Mouse (Mus musculus): ENCODE measurements at regions not wholly inside any gene's neighbourhood (a gene's known extent, or its start where the extent isn't known, plus 50 kb on each side); places are given as distances from the start of the nearest gene placed in this dataset.

GRCm38 (mm10) chr6:147755750-147756523, 280.3 kb downstream of the Ccdc91 start:
- DNase-seq (ENCODE audit: low read depth) = no peak
- TF ChIP-seq CTCF (IDR thresholded peaks at IDR 0.05; ENCODE audit: borderline replicate concordance, extremely low read depth, insufficient read depth, insufficient read length) (no peak), POLR2A (IDR thresholded peaks at IDR 0.05; ENCODE audit: borderline replicate concordance, extremely low read depth, insufficient read depth, insufficient read length, poor library complexity, severe bottlenecking) (no peak)

DNA sequence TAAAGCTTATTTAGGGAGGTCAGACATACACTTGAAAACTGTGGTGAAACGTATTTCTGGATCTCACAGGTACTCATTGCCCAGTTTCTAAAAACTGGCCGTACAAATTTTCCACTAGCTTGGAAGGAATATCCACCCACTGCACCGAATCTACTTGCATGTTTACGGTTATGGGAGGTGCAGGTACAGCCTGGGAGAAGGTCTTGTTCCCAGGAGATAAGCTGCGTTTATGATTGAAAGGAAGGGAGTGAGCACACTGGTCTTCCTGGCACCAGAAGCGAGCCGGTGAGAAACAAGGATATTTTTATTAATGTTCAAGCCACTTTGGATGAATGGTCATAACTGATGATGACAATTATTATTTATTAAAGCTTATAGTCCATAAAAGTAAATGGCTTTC, 283.9 kb downstream of the Ccdc91 start:
- TF ChIP-seq CTCF (IDR thresholded peaks at IDR 0.05; ENCODE audit: borderline replicate concordance, extremely low read depth, insufficient read depth, insufficient read length) = no peak
- no peak for TF ChIP-seq POLR2A (IDR thresholded peaks at IDR 0.05; ENCODE audit: borderline replicate concordance, extremely low read depth, insufficient read depth, insufficient read length, poor library complexity, severe bottlenecking)
- no peak for DNase-seq (ENCODE audit: low read depth)

- no peak for DNase-seq (ENCODE audit: low read depth)
Measured at GRCm38 (mm10) chr6:147760113-147760512, 284.5 kb downstream of the Ccdc91 start.

DNA sequence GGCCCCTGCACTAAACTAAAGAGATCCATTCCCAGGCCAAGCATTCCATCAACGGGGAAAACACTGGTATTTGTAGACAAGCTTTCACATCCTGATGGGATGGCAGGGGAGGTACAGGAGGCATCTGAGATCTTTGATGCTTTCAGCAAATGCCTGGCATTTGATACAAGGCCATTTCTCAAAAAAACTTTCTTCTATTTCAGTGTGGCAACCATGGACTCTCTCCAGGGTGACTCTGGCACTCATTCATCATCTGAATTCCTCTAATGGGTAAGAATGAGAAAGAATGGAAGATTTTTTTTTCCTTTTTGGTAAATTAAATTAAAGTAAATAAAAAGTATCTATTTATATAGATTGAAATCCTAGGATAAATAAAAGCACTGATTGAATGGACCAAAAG, 281.8 kb upstream of the Far2 start:
- no peak for TF ChIP-seq CTCF (IDR thresholded peaks at IDR 0.05; ENCODE audit: borderline replicate concordance, extremely low read depth, insufficient read depth, insufficient read length)
- no peak for TF ChIP-seq POLR2A (IDR thresholded peaks at IDR 0.05; ENCODE audit: borderline replicate concordance, extremely low read depth, insufficient read depth, insufficient read length, poor library complexity, severe bottlenecking)
- DNase-seq (ENCODE audit: low read depth) = no peak

More at GRCm38 (mm10) chr6:147760113-147760512, 284.5 kb downstream of the Ccdc91 start:
- no peak for TF ChIP-seq CTCF (IDR thresholded peaks at IDR 0.05; ENCODE audit: borderline replicate concordance, extremely low read depth, insufficient read depth, insufficient read length)
- no peak for TF ChIP-seq POLR2A (IDR thresholded peaks at IDR 0.05; ENCODE audit: borderline replicate concordance, extremely low read depth, insufficient read depth, insufficient read length, poor library complexity, severe bottlenecking)

GRCm38 (mm10) chr6:147769180-147769579, 277.9 kb upstream of the Far2 start:
- no peak for DNase-seq (ENCODE audit: low read depth)
- no peak for TF ChIP-seq CTCF (IDR thresholded peaks at IDR 0.05; ENCODE audit: borderline replicate concordance, extremely low read depth, insufficient read depth, insufficient read length)
- no peak for TF ChIP-seq POLR2A (IDR thresholded peaks at IDR 0.05; ENCODE audit: borderline replicate concordance, extremely low read depth, insufficient read depth, insufficient read length, poor library complexity, severe bottlenecking)

GRCm38 (mm10) chr6:147770034-147770433, 277.0 kb upstream of the Far2 start:
- TF ChIP-seq CTCF (IDR thresholded peaks at IDR 0.05; ENCODE audit: borderline replicate concordance, extremely low read depth, insufficient read depth, insufficient read length) = no peak
- TF ChIP-seq POLR2A (IDR thresholded peaks at IDR 0.05; ENCODE audit: borderline replicate concordance, extremely low read depth, insufficient read depth, insufficient read length, poor library complexity, severe bottlenecking) = no peak
- no peak for DNase-seq (ENCODE audit: low read depth)

DNA sequence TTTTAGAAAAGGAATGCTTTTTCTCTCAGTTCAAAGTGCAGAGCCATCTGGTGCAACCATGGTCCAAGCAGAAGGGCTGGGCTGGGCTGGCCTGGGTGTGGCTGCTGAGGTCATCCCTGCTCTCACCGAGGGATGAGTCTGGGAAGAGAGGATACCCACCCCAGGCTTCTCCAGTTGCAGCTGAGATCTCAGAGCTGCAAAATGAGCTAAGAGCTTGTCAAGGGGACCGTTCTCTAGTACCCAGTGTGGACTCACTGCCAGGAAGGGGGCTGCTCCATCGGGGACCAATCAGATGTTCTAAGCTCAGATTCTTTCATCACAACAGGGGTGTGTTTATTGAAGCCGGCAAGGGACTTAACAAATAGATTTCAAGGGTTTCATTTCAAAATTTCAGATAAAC, 275.6 kb upstream of the Far2 start:
- no peak for DNase-seq (ENCODE audit: low read depth)
- TF ChIP-seq CTCF (IDR thresholded peaks at IDR 0.05; ENCODE audit: borderline replicate concordance, extremely low read depth, insufficient read depth, insufficient read length) (no peak), POLR2A (IDR thresholded peaks at IDR 0.05; ENCODE audit: borderline replicate concordance, extremely low read depth, insufficient read depth, insufficient read length, poor library complexity, severe bottlenecking) (no peak)

DNA sequence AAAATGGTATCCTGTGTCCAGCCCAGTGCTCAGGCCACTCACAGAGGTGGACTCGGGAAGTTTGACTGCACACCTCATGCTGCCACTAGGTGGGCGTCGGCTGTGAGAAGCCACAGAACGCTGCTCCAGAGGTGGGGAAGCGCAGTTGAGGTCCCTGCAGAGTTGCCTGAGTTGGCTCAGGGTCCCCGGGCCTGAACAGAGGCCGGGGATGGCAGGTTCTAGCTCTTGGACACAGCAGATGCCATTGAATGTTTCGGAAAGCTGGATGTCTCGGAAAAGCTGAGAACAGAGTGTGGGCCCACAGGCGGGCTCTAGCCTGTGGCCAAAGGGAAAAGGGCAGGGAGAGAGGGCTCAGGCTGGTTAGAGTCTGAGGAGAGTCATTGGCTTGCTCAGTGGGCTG, 273.2 kb upstream of the Far2 start:
- TF ChIP-seq CTCF (IDR thresholded peaks at IDR 0.05; ENCODE audit: borderline replicate concordance, extremely low read depth, insufficient read depth, insufficient read length) = no peak
- no peak for TF ChIP-seq POLR2A (IDR thresholded peaks at IDR 0.05; ENCODE audit: borderline replicate concordance, extremely low read depth, insufficient read depth, insufficient read length, poor library complexity, severe bottlenecking)
- no peak for DNase-seq (ENCODE audit: low read depth)

DNA sequence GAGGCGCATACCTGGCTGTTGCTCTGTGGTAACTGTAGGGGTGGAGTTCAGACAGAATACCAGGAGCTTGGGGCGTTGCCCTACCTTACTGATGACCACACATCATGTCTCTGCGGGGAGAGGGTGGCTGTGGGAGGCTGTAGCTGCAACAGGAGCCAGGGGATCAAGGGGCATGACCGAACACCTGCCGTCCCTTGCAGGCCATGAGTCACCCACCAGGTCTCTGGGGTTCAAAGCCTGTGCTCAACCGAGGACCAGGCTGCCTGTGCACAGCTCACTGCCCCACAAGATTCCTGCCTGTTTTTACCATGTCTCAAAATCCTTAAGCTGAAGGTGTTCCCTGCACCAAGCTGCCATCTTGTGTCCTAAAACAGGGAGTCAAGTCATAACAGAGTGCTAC, 272.4 kb upstream of the Far2 start:
- DNase-seq (ENCODE audit: low read depth) = no peak
- no peak for TF ChIP-seq CTCF (IDR thresholded peaks at IDR 0.05; ENCODE audit: borderline replicate concordance, extremely low read depth, insufficient read depth, insufficient read length)
- no peak for TF ChIP-seq POLR2A (IDR thresholded peaks at IDR 0.05; ENCODE audit: borderline replicate concordance, extremely low read depth, insufficient read depth, insufficient read length, poor library complexity, severe bottlenecking)

DNA sequence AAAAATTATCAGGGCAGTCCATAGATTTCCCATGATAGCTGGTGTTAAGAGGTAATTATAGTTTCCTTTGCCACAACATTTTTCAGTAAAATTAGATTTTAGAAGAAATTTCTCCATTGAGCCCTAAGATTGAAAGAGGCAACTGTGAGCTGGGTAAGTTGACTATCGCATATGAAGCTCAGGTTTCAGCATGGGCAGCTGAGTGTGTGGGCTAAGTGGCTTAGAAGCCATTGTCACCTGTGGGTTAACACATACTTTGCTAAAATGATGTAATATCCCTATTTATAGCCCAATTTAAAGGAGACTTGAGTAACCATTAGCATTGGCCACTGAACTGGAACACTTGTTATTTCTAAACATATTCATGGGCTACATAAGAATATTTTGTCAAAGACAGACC, 267.6 kb upstream of the Far2 start:
- TF ChIP-seq CTCF (IDR thresholded peaks at IDR 0.05; ENCODE audit: borderline replicate concordance, extremely low read depth, insufficient read depth, insufficient read length) (no peak), POLR2A (IDR thresholded peaks at IDR 0.05; ENCODE audit: borderline replicate concordance, extremely low read depth, insufficient read depth, insufficient read length, poor library complexity, severe bottlenecking) (no peak)
- no peak for DNase-seq (ENCODE audit: low read depth)

DNA sequence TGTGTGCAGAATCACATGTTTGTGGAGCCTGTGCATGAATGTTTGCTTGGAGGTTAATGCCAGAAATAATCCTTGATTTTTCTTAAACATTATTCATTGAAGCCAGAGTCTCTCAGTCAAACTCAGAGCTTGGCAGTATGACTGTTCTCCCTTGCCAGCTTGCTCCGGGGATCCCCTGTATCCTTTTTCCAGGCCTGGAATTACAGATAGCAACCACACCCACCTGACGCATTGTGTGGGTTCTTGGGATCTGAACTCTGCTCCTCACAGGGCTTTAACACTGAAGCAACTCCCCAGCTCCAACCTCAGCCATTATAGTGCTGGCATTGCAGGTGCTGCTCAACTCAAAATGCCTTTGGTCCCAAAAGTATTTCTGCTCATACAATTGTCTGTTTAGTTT, 262.8 kb upstream of the Far2 start:
- DNase-seq (ENCODE audit: low read depth) = no peak
- no peak for TF ChIP-seq POLR2A (IDR thresholded peaks at IDR 0.05; ENCODE audit: borderline replicate concordance, extremely low read depth, insufficient read depth, insufficient read length, poor library complexity, severe bottlenecking)
- TF ChIP-seq CTCF (IDR thresholded peaks at IDR 0.05; ENCODE audit: borderline replicate concordance, extremely low read depth, insufficient read depth, insufficient read length) = no peak

GRCm38 (mm10) chr6:147784854-147785253, 262.2 kb upstream of the Far2 start:
- DNase-seq (ENCODE audit: low read depth) = no peak
- no peak for TF ChIP-seq CTCF (IDR thresholded peaks at IDR 0.05; ENCODE audit: borderline replicate concordance, extremely low read depth, insufficient read depth, insufficient read length)
- TF ChIP-seq POLR2A (IDR thresholded peaks at IDR 0.05; ENCODE audit: borderline replicate concordance, extremely low read depth, insufficient read depth, insufficient read length, poor library complexity, severe bottlenecking) = no peak

Data from brain, embryonic 14.5 days (tissue).